Mouse (Mus musculus): ENCODE data around the gene Qpctl. TPM values are rescaled to one million over a fixed set of nuclear protein-coding genes. Genes with fewer than 3 reads are reported as not detected.

Gene Qpctl
- polyA plus RNA-seq, 1 experiment = 15.3 TPM

GRCm38 (mm10) chr7:19104486-19104885, 44.6 kb downstream of the Qpctl start:
- H3K27ac ChIP-seq (ENCODE audit: control insufficient read depth, insufficient read depth, low read length) = no peak overlapping the region
- 87% methylated on average over 2 of the region's 2 CpGs for WGBS
- no peak overlapping the region for H3K4me3 ChIP-seq (ENCODE audit: control insufficient read depth, insufficient read depth, low read length)
- no peaks in the 10 kb centered on the region for H3K27me3 ChIP-seq (ENCODE audit: control insufficient read depth, insufficient read depth, low read length)
- no peaks in the 10 kb centered on the region for H3K36me3 ChIP-seq (ENCODE audit: control insufficient read depth, insufficient read depth, low read length)
- no peak for DNase-seq
- TF ChIP-seq CTCF (IDR thresholded peaks at IDR 0.05; ENCODE audit: borderline replicate concordance, control insufficient read depth, extremely low read depth, insufficient read depth, low read length, poor library complexity) (no peak), POLR2A (IDR thresholded peaks at IDR 0.05; ENCODE audit: control insufficient read depth, extremely low read depth, insufficient read depth, low read length, poor library complexity) (no peak)
- no peaks in the 10 kb centered on the region for H3K4me1 ChIP-seq (replicated peaks; ENCODE audit: control insufficient read depth, insufficient read depth, low read length)

- H3K36me3 ChIP-seq (ENCODE audit: control insufficient read depth, insufficient read depth, low read length) = no peaks in the 10 kb centered on the region
- DNase-seq = no peak
- TF ChIP-seq POLR2A (IDR thresholded peaks at IDR 0.05; ENCODE audit: control insufficient read depth, extremely low read depth, insufficient read depth, low read length, poor library complexity) (no peak), CTCF (IDR thresholded peaks at IDR 0.05; ENCODE audit: borderline replicate concordance, control insufficient read depth, extremely low read depth, insufficient read depth, low read length, poor library complexity) (no peak)
- no peak overlapping the region for H3K27ac ChIP-seq (ENCODE audit: control insufficient read depth, insufficient read depth, low read length)
- no peaks in the 10 kb centered on the region for H3K27me3 ChIP-seq (ENCODE audit: control insufficient read depth, insufficient read depth, low read length)
- H3K4me3 ChIP-seq (ENCODE audit: control insufficient read depth, insufficient read depth, low read length) = no peak overlapping the region
- H3K4me1 ChIP-seq (replicated peaks; ENCODE audit: control insufficient read depth, insufficient read depth, low read length) = no peaks in the 10 kb centered on the region
These were observed 45.4 kb downstream of the Qpctl start for GRCm38 (mm10) chr7:19103741-19104140.

- Histone ChIP-seq H3K27me3 (ENCODE audit: control insufficient read depth, insufficient read depth, low read length) (peaks cover 7% of the 10 kb centered on the region), H3K4me3 (ENCODE audit: control insufficient read depth, insufficient read depth, low read length) (no peak overlapping the region), H3K4me1 (replicated peaks; ENCODE audit: control insufficient read depth, insufficient read depth, low read length) (peaks cover 9% of the 10 kb centered on the region), H3K36me3 (ENCODE audit: control insufficient read depth, insufficient read depth, low read length) (no peaks in the 10 kb centered on the region), H3K27ac (ENCODE audit: control insufficient read depth, insufficient read depth, low read length) (no peak overlapping the region)
- TF ChIP-seq CTCF (IDR thresholded peaks at IDR 0.05; ENCODE audit: borderline replicate concordance, control insufficient read depth, extremely low read depth, insufficient read depth, low read length, poor library complexity) = no peak
- WGBS = 96% methylated on average over 1 of the region's 1 CpGs
- DNase-seq = no peak
These were observed 48.8 kb downstream of the Qpctl start for GRCm38 (mm10) chr7:19100290-19100689.

GRCm38 (mm10) chr7:19098811-19099210, 50.3 kb downstream of the Qpctl start:
- no peak overlapping the region for H3K4me3 ChIP-seq (ENCODE audit: control insufficient read depth, insufficient read depth, low read length)
- H3K27ac ChIP-seq (ENCODE audit: control insufficient read depth, insufficient read depth, low read length) = no peak overlapping the region
- WGBS = 91% methylated on average over 7 of the region's 7 CpGs
- peaks cover 14% of the 10 kb centered on the region for H3K4me1 ChIP-seq (replicated peaks; ENCODE audit: control insufficient read depth, insufficient read depth, low read length)
- H3K27me3 ChIP-seq (ENCODE audit: control insufficient read depth, insufficient read depth, low read length) = peaks cover 11% of the 10 kb centered on the region
- TF ChIP-seq POLR2A (IDR thresholded peaks at IDR 0.05; ENCODE audit: control insufficient read depth, extremely low read depth, insufficient read depth, low read length, poor library complexity) = no peak
- no peak for TF ChIP-seq CTCF (IDR thresholded peaks at IDR 0.05; ENCODE audit: borderline replicate concordance, control insufficient read depth, extremely low read depth, insufficient read depth, low read length, poor library complexity)
- H3K36me3 ChIP-seq (ENCODE audit: control insufficient read depth, insufficient read depth, low read length) = no peaks in the 10 kb centered on the region
- no peak for DNase-seq

- Histone ChIP-seq H3K36me3 (ENCODE audit: control insufficient read depth, insufficient read depth, low read length) (no peaks in the 10 kb centered on the region), H3K4me1 (replicated peaks; ENCODE audit: control insufficient read depth, insufficient read depth, low read length) (peaks cover 20% of the 10 kb centered on the region), H3K4me3 (ENCODE audit: control insufficient read depth, insufficient read depth, low read length) (no peak overlapping the region), H3K27me3 (ENCODE audit: control insufficient read depth, insufficient read depth, low read length) (peaks cover 11% of the 10 kb centered on the region), H3K27ac (ENCODE audit: control insufficient read depth, insufficient read depth, low read length) (no peak overlapping the region)
- no peak for TF ChIP-seq POLR2A (IDR thresholded peaks at IDR 0.05; ENCODE audit: control insufficient read depth, extremely low read depth, insufficient read depth, low read length, poor library complexity)
- TF ChIP-seq CTCF (IDR thresholded peaks at IDR 0.05; ENCODE audit: borderline replicate concordance, control insufficient read depth, extremely low read depth, insufficient read depth, low read length, poor library complexity) = no peak
- DNase-seq = no peak
These were observed 51.2 kb downstream of the Qpctl start for GRCm38 (mm10) chr7:19097863-19098262.

DNA sequence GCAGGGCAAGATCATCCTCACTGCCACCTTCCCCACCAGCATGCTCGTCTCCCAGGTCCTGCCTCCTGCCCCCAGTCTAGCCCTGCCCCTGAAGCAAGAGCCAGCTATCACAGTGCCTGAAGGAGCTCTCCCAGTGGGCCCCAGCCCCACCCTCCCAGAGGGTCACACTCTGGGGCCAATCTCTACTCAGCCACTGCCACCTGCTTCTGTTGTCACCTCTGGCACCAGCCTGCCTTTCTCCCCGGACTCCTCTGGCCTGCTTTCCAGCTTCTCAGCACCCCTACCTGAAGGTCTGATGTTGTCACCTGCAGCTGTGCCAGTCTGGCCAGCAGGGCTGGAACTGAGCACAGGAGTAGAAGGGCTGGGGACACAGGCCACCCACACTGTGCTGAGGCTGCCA, 51.9 kb downstream of the Qpctl start:
- Histone ChIP-seq H3K27ac (ENCODE audit: control insufficient read depth, insufficient read depth, low read length) (no peak overlapping the region), H3K36me3 (ENCODE audit: control insufficient read depth, insufficient read depth, low read length) (no peaks in the 10 kb centered on the region), H3K4me1 (replicated peaks; ENCODE audit: control insufficient read depth, insufficient read depth, low read length) (peaks cover 26% of the 10 kb centered on the region), H3K27me3 (ENCODE audit: control insufficient read depth, insufficient read depth, low read length) (peaks cover 18% of the 10 kb centered on the region), H3K4me3 (ENCODE audit: control insufficient read depth, insufficient read depth, low read length) (no peak overlapping the region)
- DNase-seq = no peak
- WGBS = 94% methylated on average over 2 of the region's 2 CpGs
- TF ChIP-seq CTCF (IDR thresholded peaks at IDR 0.05; ENCODE audit: borderline replicate concordance, control insufficient read depth, extremely low read depth, insufficient read depth, low read length, poor library complexity) = no peak
- TF ChIP-seq POLR2A (IDR thresholded peaks at IDR 0.05; ENCODE audit: control insufficient read depth, extremely low read depth, insufficient read depth, low read length, poor library complexity) = no peak

GRCm38 (mm10) chr7:19096421-19096976, 52.6 kb downstream of the Qpctl start:
- WGBS = 86% methylated on average over 5 of the region's 5 CpGs
- H3K27ac ChIP-seq (ENCODE audit: control insufficient read depth, insufficient read depth, low read length) = no peak overlapping the region
- H3K4me1 ChIP-seq (replicated peaks; ENCODE audit: control insufficient read depth, insufficient read depth, low read length) = peaks cover 26% of the 10 kb centered on the region
- DNase-seq = no peak
- no peaks in the 10 kb centered on the region for H3K36me3 ChIP-seq (ENCODE audit: control insufficient read depth, insufficient read depth, low read length)
- H3K27me3 ChIP-seq (ENCODE audit: control insufficient read depth, insufficient read depth, low read length) = peaks cover 18% of the 10 kb centered on the region
- no peak overlapping the region for H3K4me3 ChIP-seq (ENCODE audit: control insufficient read depth, insufficient read depth, low read length)
- TF ChIP-seq POLR2A (IDR thresholded peaks at IDR 0.05; ENCODE audit: control insufficient read depth, extremely low read depth, insufficient read depth, low read length, poor library complexity) (no peak), CTCF (IDR thresholded peaks at IDR 0.05; ENCODE audit: borderline replicate concordance, control insufficient read depth, extremely low read depth, insufficient read depth, low read length, poor library complexity) (no peak)
